In genomic region chr15:100654271-100654670, GRCm38 (mm10) we compare ENCODE assay signal across 15 mouse cellular contexts.
"Had no signal": no experiment of that assay in that cellular context is flagged by ENCODE, and none has a peak within 500 bp of the region (broad histone marks: within the 10 kb centered on the region; RNA-seq: fewer than 3 reads in every experiment).

No protein-coding gene starts in this region.

- H3K4me2 ChIP-seq: neural tube, embryonic 15.5 days; stomach, embryonic 15.5 days had no signal

- DNase-seq: retina, postnatal 1 day; right cerebral cortex, adult 18-20 months; right cerebral cortex, postnatal 14 days; right cerebral cortex, postnatal 25 days; right cerebral cortex, postnatal 4 days; spleen, adult 18-20 months; thymus, adult 18-20 months; thymus, adult 2 months; thymus, postnatal 14 days; thymus, postnatal 25 days; thymus, postnatal 36 days; thymus, postnatal 4 days had no signal

- H3K4me1 ChIP-seq: neural tube, embryonic 15.5 days; stomach, embryonic 15.5 days had no signal

- H3K27me3 ChIP-seq: neural tube, embryonic 15.5 days; stomach, embryonic 15.5 days had no signal

- H3K36me3 ChIP-seq: neural tube, embryonic 15.5 days; stomach, embryonic 15.5 days had no signal

- H3K9me3 ChIP-seq: neural tube, embryonic 15.5 days; stomach, embryonic 15.5 days had no signal

- H3K9ac ChIP-seq: neural tube, embryonic 15.5 days; stomach, embryonic 15.5 days had no signal

- H3K4me3 ChIP-seq: neural tube, embryonic 15.5 days; stomach, embryonic 15.5 days had no signal

- H3K27ac ChIP-seq: neural tube, embryonic 15.5 days; stomach, embryonic 15.5 days; stomach, postnatal 0 days had no signal
